Mouse (Mus musculus) ES-Bruce4 (cell line): ENCODE results near the gene Mtrex.

Experiments used
- CTCF ChIP-seq: IDR thresholded peaks from one replicate; pipeline ENCODE4 v1.8.1; 2011; ENCODE audit warnings: low read depth, low read length
- POLR2A ChIP-seq: IDR thresholded peaks from one replicate; pipeline ENCODE4 v1.8.1; 2011; ENCODE audit warnings: low read length; ENCODE audit not compliant: insufficient read depth

DNA sequence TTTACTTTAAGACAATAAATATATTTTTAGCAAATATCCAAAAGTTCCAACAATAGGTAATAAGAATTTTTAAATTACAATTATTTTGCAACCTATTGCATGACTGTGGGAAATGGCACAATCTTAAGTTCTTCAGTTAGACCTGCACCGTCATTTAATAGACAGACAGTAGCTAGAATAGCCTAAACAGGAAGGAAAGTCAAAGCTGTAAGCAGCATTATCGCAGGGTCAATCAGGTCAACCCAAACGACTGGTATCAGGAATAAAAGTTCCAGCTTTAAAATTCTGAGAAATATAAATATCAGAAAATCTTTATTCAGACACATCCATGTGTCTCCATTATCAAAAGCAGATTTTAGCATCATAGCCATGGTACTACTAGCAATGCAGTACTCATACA is 6.3 kb downstream of the Mtrex start:
- TF ChIP-seq POLR2A: no peak
- no peak for TF ChIP-seq CTCF
